Mouse (Mus musculus) limb, embryonic 11.5 days (tissue): Measurements from ENCODE around the gene Ell. TPM values are rescaled to one million over a fixed set of nuclear protein-coding genes. Genes with fewer than 3 reads are reported as not detected.
A peak's percentile ranks its signal among the peaks of the same experiment; 100 is the strongest.
"Not testable (repeated sequence)": the region's sequence is repeated elsewhere in the genome, so short reads cannot be mapped to it uniquely, and the experiment has no call there.

Experiments
- ATAC-seq: fragments of 200-750 bp; cut with Nextera tagmentation; 2 replicates; pipeline ENCODE4 v1.8.0; 2017; ENCODE audit warnings: low read depth; ENCODE audit not compliant: insufficient number of reproducible peaks, low FRiP score, low TSS enrichment
- DNase-seq: peaks from one replicate; pipeline ENCODE4 v3.0.0-alpha.2; 2015; ENCODE audit warnings: low spot score
- H3K27ac ChIP-seq: fragments of 300-500 bp; sonication (generic); replicated peaks from 2 replicates; pipeline ENCODE4 v1.5.1; 2014; ENCODE audit warnings: low read depth, mild to moderate bottlenecking, low read length
- H3K27me3 ChIP-seq: fragments of 300-500 bp; sonication (generic); 2 replicates; pipeline ENCODE4 v1.6.1; 2014; ENCODE audit warnings: mild to moderate bottlenecking, low read length, mixed read lengths; ENCODE audit not compliant: control insufficient read depth, insufficient read depth
- H3K36me3 ChIP-seq: fragments of 300-500 bp; sonication (generic); 2 replicates; pipeline ENCODE4 v1.6.1; 2014; ENCODE audit warnings: mild to moderate bottlenecking, low read length, moderate library complexity, mixed read lengths; ENCODE audit not compliant: control insufficient read depth, insufficient read depth
- H3K4me1 ChIP-seq: fragments of 300-500 bp; sonication (generic); 2 replicates; pipeline ENCODE4 v1.6.1; 2014; ENCODE audit warnings: low read length, mixed read lengths; ENCODE audit not compliant: control insufficient read depth, insufficient read depth
- H3K4me2 ChIP-seq: fragments of 300-500 bp; sonication (generic); 2 replicates; pipeline ENCODE4 v1.6.1; 2014; ENCODE audit warnings: low read depth, mild to moderate bottlenecking, moderate library complexity; ENCODE audit not compliant: severe bottlenecking
- H3K4me3 ChIP-seq: fragments of 300-500 bp; sonication (generic); 2 replicates; pipeline ENCODE4 v1.5.1; 2014; ENCODE audit warnings: low read depth, low read length
- H3K9ac ChIP-seq: fragments of 300-500 bp; sonication (generic); 2 replicates; pipeline ENCODE4 v1.6.1; 2014; ENCODE audit warnings: mild to moderate bottlenecking, low read length
- H3K9me3 ChIP-seq: fragments of 300-500 bp; sonication (generic); 2 replicates; pipeline ENCODE4 v1.6.1; 2016; ENCODE audit warnings: low read length; ENCODE audit not compliant: control insufficient read depth
- WGBS: fragments of 180-500 bp; shearing (Covaris S2); extraction: QIAGEN DNeasy Blood & Tissue Kit; methylation state at CpG from one replicate; pipeline ENCODE4 v1.1.7; 2014; 5-methylcytosine and 5-hydroxymethylcytosine counted together
- polyA plus RNA-seq: library from polyadenylated mRNA; unstranded; fragments of >200 nt; fragmentation: Nextera tagmentation; extraction: Ambion mirVana; gene quantifications from 2 replicates; pipeline ENCODE4 v1.2.1, GENCODE M21; 2014

The Ell gene
- polyA plus RNA-seq, 1 experiment from 2014 or later: 20.1 TPM

GRCm38 (mm10) chr8:70504851-70505250 is 34.4 kb upstream of the Ell start:
- peak overlapping the region; percentile 37; the same call in 1 of the 2 replicates for H3K27ac ChIP-seq
- peaks cover 12% of the 10 kb centered on the region; the same call in 1 of the 2 replicates for H3K36me3 ChIP-seq
- 0 out of 2 replicates have a peak, but pooled peaks cover 2% of the 10 kb centered on the region for H3K27me3 ChIP-seq
- peak; percentile 92 for DNase-seq
- WGBS: 60% methylated on average over 3 of the region's 3 CpGs
- ATAC-seq: 0 out of 2 replicates have a peak, but pooled peaks have one; percentile 1
- no peak overlapping the region for H3K9ac ChIP-seq
- no peak overlapping the region for H3K4me3 ChIP-seq
- H3K4me2 ChIP-seq: peak overlapping the region; percentile 16; the same call in 1 of the 2 replicates
- peaks cover 53% of the 10 kb centered on the region for H3K4me1 ChIP-seq
- no peaks in the 10 kb centered on the region for H3K9me3 ChIP-seq

- peaks cover 53% of the 10 kb centered on the region for H3K4me1 ChIP-seq
- no peaks in the 10 kb centered on the region for H3K9me3 ChIP-seq
- H3K4me3 ChIP-seq: peak overlapping the region; percentile 45
- H3K27ac ChIP-seq: peak overlapping the region; percentile 32; the same call in 1 of the 2 replicates
- H3K9ac ChIP-seq: peak overlapping the region; percentile 64
- 36% methylated on average over 32 of the region's 32 CpGs for WGBS
- DNase-seq: no peak
- 0 out of 2 replicates have a peak, but pooled peaks cover 2% of the 10 kb centered on the region for H3K27me3 ChIP-seq
- peaks cover 12% of the 10 kb centered on the region; the same call in 1 of the 2 replicates for H3K36me3 ChIP-seq
- peak; percentile 33 for ATAC-seq
- peak overlapping the region; percentile 84 for H3K4me2 ChIP-seq
Measured at GRCm38 (mm10) chr8:70505698-70506327, 33.4 kb upstream of the Ell start.

- Histone ChIP-seq H3K9ac (peak within 1 kb of the TSS; percentile 64), H3K4me2 (peak within 1 kb of the TSS; percentile 84), H3K9me3 (no peaks in the 10 kb centered on the region), H3K4me3 (peak within 1 kb of the TSS; percentile 45), H3K4me1 (peaks cover 50% of the 10 kb centered on the region), H3K36me3 (peaks cover 12% of the 10 kb centered on the region; the same call in 1 of the 2 replicates), H3K27me3 (0 out of 2 replicates have a peak, but pooled peaks cover 2% of the 10 kb centered on the region), H3K27ac (peak within 1 kb of the TSS; percentile 32)
- 2% methylated on average over 40 of the region's 40 CpGs for WGBS
- DNase-seq: peak; percentile 97
- ATAC-seq: peak; percentile 87
Measured at GRCm38 (mm10) chr8:70506328-70507026, 32.8 kb upstream of the Ell start, which contains the start of gene Rex1bd. Gene Rex1bd (minus strand): TSS chr8:70506752.

DNA sequence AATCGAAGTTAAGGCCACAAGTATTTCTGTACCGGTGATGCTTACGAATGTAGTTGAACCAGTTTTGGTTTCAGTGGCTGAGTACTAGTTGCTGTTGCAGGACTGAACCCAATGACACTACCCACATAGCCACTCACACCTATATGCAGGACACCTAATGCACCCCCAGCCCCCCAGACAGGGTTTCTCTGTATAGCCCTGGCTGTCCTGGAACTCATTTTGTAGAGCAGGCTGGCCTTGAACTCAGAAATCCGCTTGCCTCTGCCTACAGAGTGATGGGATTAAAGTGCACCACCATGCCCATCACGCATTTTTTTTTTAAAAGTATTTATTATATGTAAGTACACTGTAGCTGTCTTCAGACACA is 32.2 kb upstream of the Ell start:
- WGBS: 63% methylated on average over 5 of the region's 5 CpGs
- H3K9ac ChIP-seq: no peak overlapping the region
- H3K9me3 ChIP-seq: no peaks in the 10 kb centered on the region
- H3K36me3 ChIP-seq: peaks cover 12% of the 10 kb centered on the region; the same call in 1 of the 2 replicates
- no peak overlapping the region for H3K4me2 ChIP-seq
- no peak overlapping the region for H3K4me3 ChIP-seq
- DNase-seq (no peak), ATAC-seq (no peak)
- H3K27ac ChIP-seq: no peak overlapping the region
- H3K27me3 ChIP-seq: 0 out of 2 replicates have a peak, but pooled peaks cover 1% of the 10 kb centered on the region
- peaks cover 47% of the 10 kb centered on the region for H3K4me1 ChIP-seq

DNA sequence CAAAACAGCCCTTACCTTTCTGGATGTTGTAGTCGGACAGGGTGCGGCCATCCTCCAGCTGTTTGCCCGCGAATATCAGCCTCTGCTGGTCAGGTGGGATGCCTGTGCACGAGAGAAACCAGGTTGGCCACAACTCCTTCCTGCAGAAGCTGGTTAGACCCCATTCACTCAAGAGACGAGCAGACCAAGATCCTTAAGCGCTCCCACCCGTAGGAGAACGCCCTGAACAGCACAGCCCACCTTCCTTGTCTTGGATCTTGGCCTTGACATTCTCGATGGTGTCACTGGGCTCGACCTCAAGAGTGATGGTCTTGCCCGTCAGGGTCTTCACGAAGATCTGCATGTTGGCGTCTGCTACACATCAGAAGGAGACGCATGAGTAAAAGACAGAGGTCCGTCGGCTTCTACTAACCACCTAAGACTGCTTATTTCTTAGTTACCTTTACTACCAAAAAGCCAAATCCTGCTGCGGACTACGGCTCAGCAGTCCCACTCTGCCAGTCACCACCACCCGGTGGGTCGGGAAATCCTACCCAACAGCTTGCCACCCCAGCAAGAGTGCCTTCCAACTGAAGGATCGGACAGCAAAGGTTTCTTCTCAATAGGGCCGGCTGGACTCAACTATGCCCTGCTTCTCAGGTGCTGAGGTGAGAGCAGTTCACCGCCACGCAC is 29.8 kb upstream of the Ell start:
- peak overlapping the region; percentile 97 for H3K4me3 ChIP-seq
- H3K27ac ChIP-seq: peak overlapping the region; percentile 84; the same call in 1 of the 2 replicates
- 10% methylated on average over 25 of the region's 25 CpGs for WGBS
- no peaks in the 10 kb centered on the region for H3K9me3 ChIP-seq
- H3K4me2 ChIP-seq: peak overlapping the region; percentile 98
- ATAC-seq (no peak), DNase-seq (no peak)
- peaks cover 26% of the 10 kb centered on the region for H3K4me1 ChIP-seq
- peak overlapping the region; percentile 96 for H3K9ac ChIP-seq
- H3K27me3 ChIP-seq: no peaks in the 10 kb centered on the region
- peaks cover 12% of the 10 kb centered on the region; the same call in 1 of the 2 replicates for H3K36me3 ChIP-seq

DNA sequence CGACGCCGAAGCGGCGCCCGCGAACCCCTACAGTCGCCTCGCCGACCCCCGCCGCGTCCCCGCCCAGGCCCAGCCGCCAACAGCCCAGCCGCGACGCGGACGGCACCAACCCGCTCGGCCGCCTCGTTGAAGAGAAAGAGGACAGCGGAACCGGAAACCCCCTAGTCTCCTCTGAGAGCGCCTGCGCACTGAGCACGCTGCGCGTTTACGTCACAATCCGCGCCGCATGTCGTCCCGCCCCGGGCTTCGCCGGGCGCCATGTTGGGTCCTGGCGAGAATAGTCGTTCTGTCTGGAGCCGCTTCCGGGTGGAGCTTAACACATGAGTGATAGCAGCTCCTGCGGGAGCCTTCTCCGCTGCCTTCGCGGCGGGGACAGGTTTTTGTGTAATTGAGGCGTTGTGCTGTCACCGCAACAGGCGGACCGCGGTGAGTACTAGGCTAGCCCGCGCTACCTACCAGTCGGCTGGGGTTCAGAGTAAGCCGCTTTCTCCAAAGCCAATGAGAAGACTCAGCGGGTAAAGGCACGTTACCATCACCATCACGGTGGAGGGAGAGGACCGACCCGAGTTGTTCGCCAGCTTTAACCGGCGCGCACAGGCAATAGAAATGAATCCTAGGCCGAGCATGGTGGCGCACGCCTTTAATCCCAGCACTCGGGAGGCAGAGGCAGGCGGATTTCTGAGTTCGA is 28.9 kb upstream of the Ell start, which contains the start of gene Uba52:
Uba52 (minus strand) TSS at position 574 of the 688 bp plus-strand sequence.
- 1% methylated on average over 74 of the region's 74 CpGs for WGBS
- H3K4me2 ChIP-seq: peak within 1 kb of the TSS; percentile 98
- H3K36me3 ChIP-seq: peaks cover 12% of the 10 kb centered on the region; the same call in 1 of the 2 replicates
- H3K4me1 ChIP-seq: peaks cover 17% of the 10 kb centered on the region
- peak within 1 kb of the TSS; percentile 96 for H3K9ac ChIP-seq
- peak within 1 kb of the TSS; percentile 97 for H3K4me3 ChIP-seq
- DNase-seq (peak; percentile 96), ATAC-seq (peak; percentile 71)
- H3K27ac ChIP-seq: peak within 1 kb of the TSS; percentile 84
- no peaks in the 10 kb centered on the region for H3K9me3 ChIP-seq
- no peaks in the 10 kb centered on the region for H3K27me3 ChIP-seq

GRCm38 (mm10) chr8:70511174-70511573 is 28.1 kb upstream of the Ell start:
- not testable (repeated sequence) for ATAC-seq, H3K27ac ChIP-seq, H3K9me3 ChIP-seq, H3K4me1 ChIP-seq, H3K27me3 ChIP-seq, DNase-seq, H3K9ac ChIP-seq
- Histone ChIP-seq H3K4me3 (peak overlapping the region; percentile 97), H3K36me3 (peaks cover 12% of the 10 kb centered on the region; the same call in 1 of the 2 replicates), H3K4me2 (peak overlapping the region; percentile 98; the same call in 1 of the 2 replicates)
- WGBS: 88% methylated on average over 6 of the region's 6 CpGs
